Mouse (Mus musculus) hindbrain, embryonic 14.5 days (tissue): ENCODE results near the gene Pax5. TPM values are rescaled to one million over a fixed set of nuclear protein-coding genes. Genes with fewer than 3 reads are reported as not detected.

Experiments
- ATAC-seq: fragments of 200-750 bp; cut with Nextera tagmentation; 2 replicates; pipeline ENCODE4 v1.8.0; 2017; ENCODE audit warnings: moderate number of reproducible peaks, mild to moderate bottlenecking, moderate TSS enrichment, moderate library complexity; ENCODE audit not compliant: low FRiP score
- DNase-seq: peaks from one replicate; pipeline ENCODE4 v3.0.0-alpha.2; 2015; ENCODE audit warnings: low spot score
- H3K27ac ChIP-seq: fragments of 300-500 bp; sonication (generic); 2 replicates; pipeline ENCODE4 v1.5.1; 2014; ENCODE audit warnings: mild to moderate bottlenecking, moderate library complexity
- H3K27me3 ChIP-seq: fragments of 300-500 bp; sonication (generic); 2 replicates; pipeline ENCODE4 v1.6.1; 2014; ENCODE audit warnings: mild to moderate bottlenecking, low read length, mixed read lengths; ENCODE audit not compliant: control insufficient read depth, insufficient read depth
- H3K36me3 ChIP-seq: fragments of 300-500 bp; sonication (generic); replicated peaks from 2 replicates; pipeline ENCODE4 v1.6.1; 2014; ENCODE audit not compliant: control insufficient read depth, insufficient read depth
- H3K4me1 ChIP-seq: fragments of 300-500 bp; sonication (generic); replicated peaks from 2 replicates; pipeline ENCODE4 v1.6.1; 2014; ENCODE audit warnings: antibody characterized with exemption, low read length, mixed read lengths; ENCODE audit not compliant: control insufficient read depth, insufficient read depth
- H3K4me2 ChIP-seq: fragments of 300-500 bp; sonication (generic); replicated peaks from 2 replicates; pipeline ENCODE4 v1.6.1; 2014; ENCODE audit warnings: mild to moderate bottlenecking, moderate library complexity
- H3K4me3 ChIP-seq: fragments of 300-500 bp; sonication (generic); replicated peaks from 2 replicates; pipeline ENCODE4 v1.5.1; 2014; ENCODE audit warnings: mild to moderate bottlenecking, low read length
- H3K9ac ChIP-seq: fragments of 300-500 bp; sonication (generic); 2 replicates; pipeline ENCODE4 v1.6.1; 2014
- H3K9me3 ChIP-seq: fragments of 300-500 bp; sonication (generic); 2 replicates; pipeline ENCODE4 v1.6.1; 2016; ENCODE audit warnings: low read length; ENCODE audit not compliant: control insufficient read depth
- WGBS: fragments of 180-500 bp; shearing (Covaris S2); extraction: QIAGEN DNeasy Blood & Tissue Kit; methylation state at CpG from one replicate; pipeline ENCODE4 v1.1.7; 2014; 5-methylcytosine and 5-hydroxymethylcytosine counted together
- polyA plus RNA-seq: library from polyadenylated mRNA; unstranded; fragments of >200 nt; fragmentation: Nextera tagmentation; extraction: Ambion mirVana; gene quantifications from 2 replicates; pipeline ENCODE4 v1.2.1, GENCODE M21; 2014

The Pax5 gene
- polyA plus RNA-seq, 1 experiment from 2014 or later, result 1.9 TPM

DNA sequence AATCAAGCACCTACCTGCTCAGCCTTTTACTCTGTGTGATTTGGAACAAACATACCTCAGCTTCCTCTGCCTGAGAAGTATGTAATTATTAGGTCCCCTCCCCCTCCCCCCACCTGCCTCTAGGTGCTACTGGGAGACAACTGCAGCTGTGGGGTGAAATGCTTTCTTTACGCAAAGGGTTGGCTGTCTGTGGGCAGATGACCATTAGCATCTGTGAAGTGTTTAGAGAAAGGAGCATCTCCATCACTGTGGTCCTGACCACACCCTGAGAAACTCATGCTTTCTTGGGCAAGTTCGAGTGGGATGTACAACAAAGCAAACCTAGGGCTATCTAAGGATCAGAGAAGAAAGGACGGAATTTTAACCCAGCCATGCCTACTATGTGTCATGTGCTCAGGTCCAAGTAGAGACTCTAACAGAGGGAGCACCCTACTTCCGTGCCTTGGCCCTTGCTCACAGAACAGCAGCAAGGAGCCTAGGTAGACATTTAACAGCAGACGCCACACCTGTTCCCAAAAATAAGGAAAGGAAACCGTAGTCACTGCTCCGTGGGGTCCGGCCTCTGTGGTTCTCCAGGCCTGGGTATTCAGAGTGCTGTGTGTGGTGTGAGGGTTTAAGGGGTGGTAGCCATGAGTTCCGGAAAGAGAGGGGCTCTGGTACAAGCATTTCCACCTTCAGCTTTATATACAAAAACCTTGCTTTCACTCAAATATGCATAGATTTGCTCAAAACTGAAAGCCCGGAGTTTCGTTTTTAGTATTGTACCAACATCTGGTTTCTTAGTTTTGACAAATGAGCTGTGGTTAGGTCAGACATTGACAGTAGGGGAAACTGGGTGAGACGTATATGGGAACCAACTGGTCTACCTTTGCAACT lies 85.8 kb downstream of the Pax5 start:
- H3K27ac ChIP-seq, result no peak overlapping the region
- H3K4me3 ChIP-seq, result no peak overlapping the region
- H3K4me1 ChIP-seq, result 0 out of 2 replicates have a peak, but pooled peaks cover 15% of the 10 kb centered on the region
- DNase-seq, result no peak
- no peak overlapping the region for H3K9ac ChIP-seq
- 89% methylated on average over 12 of the region's 12 CpGs for WGBS
- no peak for ATAC-seq
- no peaks in the 10 kb centered on the region for H3K36me3 ChIP-seq
- no peak overlapping the region for H3K4me2 ChIP-seq
- H3K9me3 ChIP-seq, result no peaks in the 10 kb centered on the region
- H3K27me3 ChIP-seq, result no peaks in the 10 kb centered on the region

DNA sequence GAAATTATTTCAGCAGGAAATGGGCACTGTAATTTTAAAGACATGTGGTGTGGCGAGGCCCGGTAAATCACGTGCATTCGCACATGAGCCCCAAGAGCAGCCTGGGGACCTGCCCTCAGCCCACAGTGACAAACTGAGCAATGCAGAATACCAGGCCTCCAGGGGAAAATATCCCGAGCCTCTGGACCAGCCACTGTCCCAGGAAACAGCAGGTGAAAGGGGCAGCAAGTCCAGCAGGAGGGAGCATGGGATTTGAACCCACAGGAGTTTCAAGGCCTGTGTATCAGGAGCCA lies 86.9 kb downstream of the Pax5 start:
- Histone ChIP-seq H3K4me2 (no peak overlapping the region), H3K27me3 (no peaks in the 10 kb centered on the region), H3K4me3 (no peak overlapping the region), H3K4me1 (0 out of 2 replicates have a peak, but pooled peaks cover 15% of the 10 kb centered on the region), H3K27ac (peak overlapping the region; percentile 64; the same call in 1 of the 2 replicates), H3K36me3 (no peaks in the 10 kb centered on the region), H3K9ac (no peak overlapping the region), H3K9me3 (no peaks in the 10 kb centered on the region)
- 67% methylated on average over 5 of the region's 5 CpGs for WGBS
- DNase-seq, result no peak
- ATAC-seq, result no peak

DNA sequence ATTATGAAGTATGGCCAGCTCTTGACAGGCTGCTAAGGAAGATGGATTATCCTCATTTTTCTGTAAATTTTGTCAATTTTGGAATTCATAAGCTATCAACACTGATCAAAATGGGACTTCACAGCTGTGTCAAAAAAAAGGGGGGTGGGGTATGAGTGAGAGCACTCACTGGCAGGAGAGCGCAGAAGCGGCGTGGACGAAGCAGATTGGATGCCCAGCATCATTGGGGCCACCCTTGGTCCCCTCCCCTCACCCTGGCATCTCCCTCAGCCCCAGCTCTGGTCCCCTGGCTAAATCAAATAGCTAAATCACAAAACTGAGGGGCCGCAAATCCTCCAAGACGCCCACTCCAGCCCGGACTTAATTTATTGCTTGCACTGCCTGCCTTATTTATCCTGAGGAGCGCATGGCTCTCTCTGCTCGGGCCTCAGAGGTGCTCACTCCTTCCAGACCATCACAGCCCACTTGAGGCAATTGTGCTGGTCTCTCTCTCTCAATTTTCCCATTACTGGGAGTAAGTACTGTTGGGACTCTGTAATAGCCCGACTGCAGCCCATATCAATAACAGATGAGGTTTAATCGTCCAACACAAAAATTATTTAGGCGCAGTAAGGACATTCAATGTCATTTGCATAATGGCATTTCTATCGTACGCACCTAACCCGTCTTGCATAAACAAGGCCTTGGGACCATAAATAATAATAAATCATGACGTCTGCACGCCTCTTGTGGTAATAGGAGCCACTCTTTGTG lies 87.4 kb downstream of the Pax5 start:
- H3K4me1 ChIP-seq, result 0 out of 2 replicates have a peak, but pooled peaks cover 15% of the 10 kb centered on the region
- ATAC-seq (peak; percentile 37; the same call in 1 of the 2 replicates), DNase-seq (no peak)
- H3K36me3 ChIP-seq, result no peaks in the 10 kb centered on the region
- H3K27me3 ChIP-seq, result no peaks in the 10 kb centered on the region
- H3K4me3 ChIP-seq, result no peak overlapping the region
- H3K9ac ChIP-seq, result no peak overlapping the region
- H3K4me2 ChIP-seq, result no peak overlapping the region
- 0 out of 2 replicates have a peak overlapping the region, but pooled peaks have one; percentile 64 for H3K27ac ChIP-seq
- 65% methylated on average over 17 of the region's 17 CpGs for WGBS
- no peaks in the 10 kb centered on the region for H3K9me3 ChIP-seq

DNA sequence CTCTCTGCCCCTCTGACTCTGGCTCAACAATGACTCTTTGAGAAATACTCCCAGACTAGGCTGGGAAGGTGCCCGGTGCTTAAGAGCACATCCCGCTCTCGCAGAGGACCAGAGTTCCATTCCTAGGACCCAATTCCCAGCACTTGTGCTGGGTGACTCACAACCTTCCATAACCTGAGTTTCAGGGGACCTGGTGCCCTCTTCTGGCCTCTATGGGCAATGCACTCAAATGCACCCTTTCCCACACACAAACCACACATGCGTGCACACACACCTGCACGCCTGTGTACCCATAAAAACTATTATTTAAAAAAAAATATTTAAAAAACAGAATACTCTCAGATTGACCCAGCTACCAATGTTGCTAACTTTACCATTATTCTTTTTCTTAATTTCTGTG lies 90.0 kb downstream of the Pax5 start:
- 97% methylated on average over 5 of the region's 5 CpGs for WGBS

DNA sequence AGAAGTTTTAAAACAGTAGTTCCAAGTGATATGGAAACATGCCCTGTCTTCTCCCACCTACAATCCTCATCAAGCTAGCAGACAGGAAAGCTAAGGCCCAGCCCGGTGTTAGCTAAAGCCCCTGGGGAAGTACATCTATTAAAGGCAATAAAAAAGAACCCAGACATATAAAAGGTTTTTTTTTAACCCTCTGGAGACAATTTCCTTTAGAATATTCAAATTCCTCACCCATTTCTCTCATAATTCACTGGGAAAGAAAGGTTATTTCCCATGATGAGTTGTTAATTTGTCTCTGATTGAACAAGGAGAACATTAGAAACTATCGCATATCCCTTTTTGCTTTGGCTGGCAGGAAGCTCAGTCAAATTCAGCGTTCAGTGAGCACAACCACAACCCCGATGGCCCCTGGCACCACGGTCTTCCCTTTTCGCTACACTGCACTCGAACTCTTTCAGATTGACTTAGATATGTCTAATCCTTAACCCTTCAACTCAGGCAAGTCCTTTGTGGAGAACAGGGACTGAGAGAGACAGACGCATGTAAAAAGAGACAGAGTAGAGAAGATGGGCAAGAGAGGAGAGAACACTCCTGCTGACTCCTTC lies 96.1 kb downstream of the Pax5 start:
- Histone ChIP-seq H3K27ac (no peak overlapping the region), H3K4me1 (no peaks in the 10 kb centered on the region), H3K27me3 (no peaks in the 10 kb centered on the region), H3K36me3 (no peaks in the 10 kb centered on the region), H3K4me3 (no peak overlapping the region), H3K9me3 (no peaks in the 10 kb centered on the region), H3K9ac (no peak overlapping the region), H3K4me2 (no peak overlapping the region)
- 88% methylated on average over 8 of the region's 8 CpGs for WGBS
- ATAC-seq (no peak), DNase-seq (no peak)

More for the DNA sequence above, 90.0 kb downstream of the Pax5 start:
- no peaks in the 10 kb centered on the region for H3K27me3 ChIP-seq
- no peak overlapping the region for H3K27ac ChIP-seq
- H3K36me3 ChIP-seq, result no peaks in the 10 kb centered on the region
- no peak overlapping the region for H3K4me3 ChIP-seq
- H3K4me2 ChIP-seq, result no peak overlapping the region
- DNase-seq, result no peak
- 0 out of 2 replicates have a peak, but pooled peaks cover 15% of the 10 kb centered on the region for H3K4me1 ChIP-seq
- ATAC-seq, result no peak
- H3K9me3 ChIP-seq, result no peaks in the 10 kb centered on the region
- H3K9ac ChIP-seq, result no peak overlapping the region

DNA sequence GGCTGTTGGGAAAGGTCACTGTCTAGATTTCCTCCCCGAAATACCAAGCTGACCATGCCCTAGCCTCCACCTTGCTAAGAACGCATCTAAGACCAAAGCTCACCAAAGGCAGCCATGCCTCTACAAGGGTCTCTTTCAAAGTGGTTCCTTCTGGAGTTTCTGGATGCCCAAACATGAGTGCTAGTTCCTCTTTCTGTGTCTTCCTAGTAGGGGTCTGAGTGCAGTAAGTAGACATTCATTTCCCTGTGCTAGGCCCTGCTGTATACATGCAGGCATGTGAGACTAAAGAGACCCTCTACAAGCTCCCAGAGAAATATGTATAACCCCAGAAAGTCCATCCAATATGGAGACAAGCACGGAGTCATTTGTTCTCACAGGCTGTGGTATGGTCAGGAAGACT lies 97.9 kb downstream of the Pax5 start:
- WGBS, result 91% methylated on average over 3 of the region's 3 CpGs
- ATAC-seq, result no peak

DNA sequence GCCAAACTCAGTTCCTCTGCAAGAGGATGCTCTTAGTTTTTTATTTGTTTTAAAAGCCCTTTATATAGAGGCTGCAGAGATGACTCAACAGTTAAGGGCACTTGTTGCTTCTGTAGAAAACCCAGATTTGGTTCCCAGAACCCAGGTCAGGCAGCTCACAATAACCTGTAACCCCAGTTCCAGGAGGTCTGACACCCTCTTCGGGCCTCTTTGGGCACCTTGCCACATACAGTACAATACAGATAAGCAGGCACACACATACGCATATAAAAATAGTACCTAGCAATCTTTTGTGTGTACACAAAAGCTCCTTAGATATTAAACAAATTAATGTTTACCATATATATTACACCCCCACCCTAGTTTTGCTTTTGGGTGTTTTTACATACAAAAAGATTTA lies 104.8 kb downstream of the Pax5 start:
- ATAC-seq (no peak), DNase-seq (no peak)
- Histone ChIP-seq H3K27ac (no peak overlapping the region), H3K4me3 (no peak overlapping the region), H3K4me2 (no peak overlapping the region), H3K9ac (no peak overlapping the region), H3K27me3 (no peaks in the 10 kb centered on the region), H3K9me3 (no peaks in the 10 kb centered on the region), H3K36me3 (no peaks in the 10 kb centered on the region), H3K4me1 (peaks cover 15% of the 10 kb centered on the region)
- WGBS, result 87% methylated on average over 2 of the region's 2 CpGs

More for the DNA sequence above, 97.9 kb downstream of the Pax5 start:
- Histone ChIP-seq H3K9ac (no peak overlapping the region), H3K9me3 (no peaks in the 10 kb centered on the region), H3K4me2 (no peak overlapping the region), H3K27me3 (no peaks in the 10 kb centered on the region), H3K27ac (no peak overlapping the region), H3K36me3 (no peaks in the 10 kb centered on the region), H3K4me1 (no peaks in the 10 kb centered on the region), H3K4me3 (no peak overlapping the region)
- DNase-seq, result no peak

DNA sequence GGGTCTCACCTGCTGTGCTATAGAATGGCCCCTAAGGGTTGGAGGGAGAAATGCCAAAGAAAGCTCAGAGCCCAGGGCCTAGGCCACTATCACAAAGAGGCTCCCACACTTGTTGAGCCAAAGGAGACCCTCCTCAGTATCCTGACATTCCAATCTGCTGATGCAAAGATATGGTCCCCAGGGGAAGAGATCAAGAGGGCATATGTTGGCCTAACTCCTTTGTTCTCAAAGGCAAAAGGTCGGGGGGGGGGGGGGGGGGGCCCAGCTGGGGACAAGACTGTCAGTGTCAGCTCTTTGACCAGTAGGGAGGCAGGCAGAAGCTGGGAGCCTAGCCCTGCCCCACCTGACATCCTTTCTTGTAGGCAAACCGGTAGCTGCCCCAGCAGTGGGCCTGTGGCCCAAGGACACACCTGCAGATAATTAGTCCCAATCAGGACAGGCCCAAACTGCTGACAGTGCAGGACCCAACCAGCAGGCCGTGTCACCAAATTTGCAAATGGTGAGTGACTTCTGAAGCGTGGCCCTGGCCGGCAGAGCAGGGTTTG lies 108.0 kb downstream of the Pax5 start:
- Histone ChIP-seq H3K9ac (no peak overlapping the region), H3K4me3 (no peak overlapping the region), H3K4me1 (peaks cover 15% of the 10 kb centered on the region), H3K4me2 (no peak overlapping the region), H3K9me3 (no peaks in the 10 kb centered on the region), H3K27me3 (no peaks in the 10 kb centered on the region), H3K27ac (no peak overlapping the region), H3K36me3 (no peaks in the 10 kb centered on the region)
- ATAC-seq (no peak), DNase-seq (peak; percentile 35)
- WGBS, result 13% methylated on average over 5 of the region's 5 CpGs

DNA sequence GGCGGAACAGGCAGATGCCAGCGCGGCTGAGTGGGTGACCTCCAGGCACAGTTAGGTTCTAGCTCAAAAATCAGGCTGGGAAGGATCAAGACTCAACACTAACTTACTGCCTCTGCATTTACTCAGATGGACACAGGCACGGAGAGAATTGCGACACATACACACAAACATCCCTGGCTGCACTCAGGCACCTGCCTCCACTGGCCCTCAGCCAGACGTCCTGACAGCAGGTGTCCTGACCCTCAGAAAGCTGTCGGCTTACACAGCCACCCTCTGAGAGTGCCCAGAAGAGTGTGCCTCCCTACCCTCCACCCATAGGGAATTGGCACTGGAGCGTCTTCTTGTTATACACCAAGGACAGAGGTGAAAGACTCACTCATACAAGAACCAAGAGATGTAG lies 108.9 kb downstream of the Pax5 start:
- DNase-seq, result no peak

More for the DNA sequence above, 108.9 kb downstream of the Pax5 start:
- no peak overlapping the region for H3K27ac ChIP-seq
- H3K36me3 ChIP-seq, result no peaks in the 10 kb centered on the region
- H3K27me3 ChIP-seq, result no peaks in the 10 kb centered on the region
- WGBS, result 63% methylated on average over 8 of the region's 8 CpGs
- H3K4me3 ChIP-seq, result no peak overlapping the region
- H3K9me3 ChIP-seq, result no peaks in the 10 kb centered on the region
- H3K4me2 ChIP-seq, result no peak overlapping the region
- no peak overlapping the region for H3K9ac ChIP-seq
- H3K4me1 ChIP-seq, result peaks cover 15% of the 10 kb centered on the region
- ATAC-seq, result no peak
